Mouse (Mus musculus) stomach, embryonic 16.5 days (tissue): ENCODE results near the gene Shroom4. TPM values are rescaled to one million over a fixed set of nuclear protein-coding genes. Genes with fewer than 3 reads are reported as not detected.

Experiments
- ATAC-seq: fragments of 200-750 bp; cut with Nextera tagmentation; 2 replicates; pipeline ENCODE4 v1.8.0; 2017; ENCODE audit warnings: moderate number of reproducible peaks, moderate TSS enrichment; ENCODE audit not compliant: insufficient read depth, low FRiP score
- H3K27ac ChIP-seq: fragments of 300-500 bp; sonication (generic); 2 replicates; pipeline ENCODE4 v1.5.1; 2014; ENCODE audit warnings: low read length
- H3K27me3 ChIP-seq: fragments of 300-500 bp; sonication (generic); 2 replicates; pipeline ENCODE4 v1.6.1; 2014; ENCODE audit warnings: low read length, control low read depth, mixed read lengths; ENCODE audit not compliant: control insufficient read depth, insufficient read depth
- H3K36me3 ChIP-seq: fragments of 300-500 bp; sonication (generic); 2 replicates; pipeline ENCODE4 v1.6.1; 2014; ENCODE audit warnings: low read length; ENCODE audit not compliant: control insufficient read depth, insufficient read depth
- H3K4me1 ChIP-seq: fragments of 300-500 bp; sonication (generic); 2 replicates; pipeline ENCODE4 v1.6.1; 2014; ENCODE audit warnings: low read length, control low read depth, mixed read lengths; ENCODE audit not compliant: control insufficient read depth, insufficient read depth
- H3K4me2 ChIP-seq: fragments of 300-500 bp; sonication (generic); 2 replicates; pipeline ENCODE4 v1.6.1; 2014; ENCODE audit warnings: low read depth, low read length, mixed read lengths
- H3K4me3 ChIP-seq: fragments of 300-500 bp; sonication (generic); replicated peaks from 2 replicates; pipeline ENCODE4 v1.5.1; 2014; ENCODE audit warnings: mild to moderate bottlenecking, low read length
- H3K9ac ChIP-seq: fragments of 300-500 bp; sonication (generic); 2 replicates; pipeline ENCODE4 v1.6.1; 2014; ENCODE audit warnings: low read length
- H3K9me3 ChIP-seq: fragments of 300-500 bp; sonication (generic); replicated peaks from 2 replicates; pipeline ENCODE4 v1.6.1; 2016; ENCODE audit warnings: low read length, control low read depth; ENCODE audit not compliant: control insufficient read depth
- WGBS: fragments of 180-500 bp; shearing (Covaris S2); extraction: QIAGEN DNeasy Blood & Tissue Kit; methylation state at CpG from one replicate; pipeline ENCODE4 v1.1.7; 2014; 5-methylcytosine and 5-hydroxymethylcytosine counted together
- polyA plus RNA-seq: library from polyadenylated mRNA; unstranded; fragments of >200 nt; fragmentation: Nextera tagmentation; extraction: Ambion mirVana; gene quantifications from 2 replicates; pipeline ENCODE4 v1.2.1, GENCODE M21; 2015

Shroom4 gene
- polyA plus RNA-seq, 1 experiment from 2014 or later: 3.0 TPM

DNA sequence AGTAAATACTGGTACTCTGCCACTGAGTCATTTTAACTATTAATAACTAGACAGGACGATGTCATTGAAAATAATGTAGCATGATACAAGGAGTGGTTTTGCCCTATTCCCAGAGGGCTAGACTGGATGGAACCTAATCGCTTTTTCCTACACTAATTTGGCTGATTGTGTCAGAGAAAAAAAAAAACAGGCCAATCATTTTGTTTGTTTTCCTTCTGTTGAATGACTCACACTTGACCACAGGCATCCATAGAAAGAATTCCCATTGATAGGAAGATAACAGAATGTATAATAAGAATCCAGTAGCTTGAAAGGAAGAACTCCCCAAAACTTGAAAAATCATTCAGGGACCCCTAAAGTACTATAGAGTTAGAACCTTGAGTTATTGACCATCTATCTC, 137.0 kb downstream of the Shroom4 start:
- Histone ChIP-seq H3K27me3 (no peaks in the 10 kb centered on the region), H3K4me1 (no peaks in the 10 kb centered on the region), H3K9ac (no peak overlapping the region), H3K4me2 (no peak overlapping the region), H3K4me3 (no peak overlapping the region), H3K36me3 (no peaks in the 10 kb centered on the region), H3K9me3 (no peaks in the 10 kb centered on the region), H3K27ac (no peak overlapping the region)
- 77% methylated on average over 2 of the region's 2 CpGs for WGBS
- no peak for ATAC-seq

GRCm38 (mm10) chrX:6537689-6538088, 138.0 kb downstream of the Shroom4 start:
- H3K27me3 ChIP-seq: no peaks in the 10 kb centered on the region
- no peaks in the 10 kb centered on the region for H3K9me3 ChIP-seq
- no peak overlapping the region for H3K9ac ChIP-seq
- H3K4me3 ChIP-seq: no peak overlapping the region
- no peaks in the 10 kb centered on the region for H3K4me1 ChIP-seq
- no peak for ATAC-seq
- H3K36me3 ChIP-seq: no peaks in the 10 kb centered on the region
- no peak overlapping the region for H3K4me2 ChIP-seq
- 61% methylated on average over 2 of the region's 2 CpGs for WGBS
- H3K27ac ChIP-seq: no peak overlapping the region

- Histone ChIP-seq H3K4me3 (no peak overlapping the region), H3K4me1 (no peaks in the 10 kb centered on the region), H3K27ac (no peak overlapping the region), H3K9me3 (no peaks in the 10 kb centered on the region), H3K4me2 (no peak overlapping the region), H3K36me3 (no peaks in the 10 kb centered on the region), H3K9ac (no peak overlapping the region), H3K27me3 (no peaks in the 10 kb centered on the region)
- ATAC-seq: no peak
- WGBS: 82% methylated on average over 1 of the region's 1 CpGs
Measured at GRCm38 (mm10) chrX:6565066-6565465, 165.4 kb downstream of the Shroom4 start.

DNA sequence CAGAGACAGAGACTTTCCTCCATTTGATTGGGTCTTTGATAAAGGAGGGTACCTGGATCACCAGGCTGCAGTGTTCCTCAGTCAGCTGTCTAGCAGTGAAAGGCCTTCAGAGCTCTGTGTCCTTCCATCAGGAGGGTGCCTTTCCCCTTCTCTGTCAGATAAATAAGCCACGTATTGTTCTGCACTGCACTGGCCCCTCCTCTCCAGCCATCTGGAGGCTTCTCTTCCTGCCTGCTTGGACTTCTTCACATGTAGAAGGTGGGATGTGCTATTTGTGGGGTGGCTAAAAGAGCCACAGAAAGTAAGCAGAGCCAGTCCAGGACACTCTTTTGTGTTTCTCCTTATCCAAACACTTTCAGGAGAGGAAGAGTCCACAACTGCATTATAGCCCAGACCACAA, 174.9 kb downstream of the Shroom4 start:
- no peak for ATAC-seq
- no peak overlapping the region for H3K27ac ChIP-seq
- WGBS: 27% methylated on average over 1 of the region's 1 CpGs

DNA sequence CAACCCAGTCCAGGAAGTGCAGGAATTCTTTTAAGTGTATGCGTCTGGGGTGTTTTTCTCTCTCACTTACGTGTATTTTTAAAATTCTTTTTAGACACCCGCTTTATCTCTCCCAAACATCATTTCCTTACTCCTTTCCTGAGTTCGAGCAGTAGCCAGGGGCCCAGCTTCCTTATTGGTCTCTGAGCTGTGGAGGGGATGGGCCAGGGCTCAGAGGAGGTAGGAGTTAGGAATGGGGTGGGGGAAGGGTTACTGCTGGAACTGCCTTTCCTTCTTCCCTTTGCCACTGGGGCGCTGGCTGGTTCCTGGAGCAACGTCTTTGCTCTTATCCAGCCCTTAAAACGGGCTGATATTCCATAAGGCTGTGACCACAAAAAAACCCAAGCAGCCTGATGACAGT, 177.3 kb downstream of the Shroom4 start:
- Histone ChIP-seq H3K4me3 (no peak overlapping the region), H3K4me1 (no peaks in the 10 kb centered on the region), H3K4me2 (no peak overlapping the region), H3K27me3 (no peaks in the 10 kb centered on the region), H3K27ac (no peak overlapping the region), H3K36me3 (no peaks in the 10 kb centered on the region), H3K9ac (no peak overlapping the region), H3K9me3 (no peaks in the 10 kb centered on the region)
- no peak for ATAC-seq
- WGBS: 36% methylated on average over 7 of the region's 7 CpGs

More for the DNA sequence above, 174.9 kb downstream of the Shroom4 start:
- Histone ChIP-seq H3K27me3 (no peaks in the 10 kb centered on the region), H3K4me2 (no peak overlapping the region), H3K4me3 (no peak overlapping the region), H3K9ac (no peak overlapping the region), H3K9me3 (no peaks in the 10 kb centered on the region), H3K4me1 (no peaks in the 10 kb centered on the region), H3K36me3 (no peaks in the 10 kb centered on the region)

DNA sequence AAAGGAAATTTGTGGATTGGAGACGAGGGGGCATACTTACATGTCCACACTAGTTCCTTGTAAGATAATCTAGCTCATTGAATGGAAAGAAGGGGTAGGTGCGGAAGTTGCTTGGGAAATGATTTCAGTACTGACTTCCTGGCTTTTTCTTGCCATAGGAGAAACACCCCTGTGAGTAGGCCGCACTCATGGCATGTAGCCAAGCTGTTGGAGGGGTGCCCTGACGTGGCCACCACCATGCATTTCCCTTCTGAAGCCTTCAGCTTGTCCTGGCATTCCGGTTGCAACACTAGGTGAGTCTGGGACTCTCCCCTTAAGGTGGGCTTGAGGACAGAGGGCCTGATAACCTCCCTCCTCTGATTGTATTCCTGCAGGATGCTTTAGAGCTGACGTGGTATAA, 181.0 kb downstream of the Shroom4 start:
- ATAC-seq: no peak
- no peaks in the 10 kb centered on the region for H3K36me3 ChIP-seq
- 83% methylated on average over 6 of the region's 6 CpGs for WGBS

DNA sequence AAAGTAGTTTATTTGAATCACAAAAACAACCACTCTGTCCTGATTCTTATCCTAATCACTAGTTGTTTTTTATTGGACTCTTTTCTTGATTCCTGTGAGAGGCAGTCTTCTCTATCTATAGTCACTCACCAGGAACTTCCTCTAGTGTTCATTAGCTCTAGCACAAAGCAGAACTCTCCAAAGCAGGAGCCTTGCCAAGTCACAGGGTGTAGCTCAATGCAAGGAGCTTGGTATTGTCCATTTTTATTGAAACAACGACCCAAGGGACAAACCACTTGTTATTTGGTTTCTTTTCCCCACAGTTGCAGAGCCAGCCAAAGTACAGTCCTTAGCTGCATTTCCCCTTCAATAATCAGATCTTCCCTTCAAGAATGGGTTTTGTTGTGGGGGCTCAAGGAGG, 181.5 kb downstream of the Shroom4 start:
- no peak overlapping the region for H3K4me2 ChIP-seq
- no peaks in the 10 kb centered on the region for H3K27me3 ChIP-seq
- H3K4me3 ChIP-seq: no peak overlapping the region
- no peak for ATAC-seq
- no peaks in the 10 kb centered on the region for H3K4me1 ChIP-seq
- H3K27ac ChIP-seq: no peak overlapping the region
- H3K9me3 ChIP-seq: no peaks in the 10 kb centered on the region
- H3K9ac ChIP-seq: no peak overlapping the region
- no peaks in the 10 kb centered on the region for H3K36me3 ChIP-seq
- WGBS: 58% methylated on average over 1 of the region's 1 CpGs

More for the DNA sequence above, 181.0 kb downstream of the Shroom4 start:
- Histone ChIP-seq H3K9me3 (no peaks in the 10 kb centered on the region), H3K4me2 (no peak overlapping the region), H3K4me1 (no peaks in the 10 kb centered on the region), H3K9ac (no peak overlapping the region), H3K4me3 (no peak overlapping the region), H3K27me3 (no peaks in the 10 kb centered on the region), H3K27ac (no peak overlapping the region)

GRCm38 (mm10) chrX:6582646-6583045, 183.0 kb downstream of the Shroom4 start:
- no peak overlapping the region for H3K9ac ChIP-seq
- H3K36me3 ChIP-seq: no peaks in the 10 kb centered on the region
- no peak overlapping the region for H3K4me2 ChIP-seq
- no peak overlapping the region for H3K27ac ChIP-seq
- no peaks in the 10 kb centered on the region for H3K27me3 ChIP-seq
- no peaks in the 10 kb centered on the region for H3K4me1 ChIP-seq
- no peak overlapping the region for H3K4me3 ChIP-seq
- no peak for ATAC-seq
- WGBS: 70% methylated on average over 2 of the region's 2 CpGs
- no peaks in the 10 kb centered on the region for H3K9me3 ChIP-seq

DNA sequence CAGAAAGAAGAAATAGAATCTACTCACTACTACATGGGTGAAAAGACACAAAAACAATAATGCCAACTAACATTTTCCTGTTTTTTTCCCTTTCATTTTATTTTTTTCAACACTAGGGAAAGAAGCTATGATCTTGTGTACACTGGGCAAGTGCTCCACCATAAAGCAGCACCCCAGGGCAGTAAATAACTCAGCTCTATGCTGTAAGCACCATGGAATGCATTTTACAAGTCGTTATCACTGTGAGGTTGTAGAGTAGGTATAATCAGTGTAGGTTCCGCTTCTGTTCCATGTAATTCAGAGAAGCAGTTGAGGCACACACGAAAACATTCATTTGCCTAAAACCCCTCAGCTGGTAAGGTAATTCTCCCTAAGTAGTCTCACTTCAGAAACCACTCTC, 194.5 kb downstream of the Shroom4 start:
- Histone ChIP-seq H3K4me3 (no peak overlapping the region), H3K9ac (no peak overlapping the region), H3K27ac (no peak overlapping the region), H3K36me3 (no peaks in the 10 kb centered on the region), H3K27me3 (no peaks in the 10 kb centered on the region), H3K4me1 (no peaks in the 10 kb centered on the region), H3K4me2 (no peak overlapping the region), H3K9me3 (no peaks in the 10 kb centered on the region)
- 87% methylated on average over 3 of the region's 3 CpGs for WGBS
- no peak for ATAC-seq

DNA sequence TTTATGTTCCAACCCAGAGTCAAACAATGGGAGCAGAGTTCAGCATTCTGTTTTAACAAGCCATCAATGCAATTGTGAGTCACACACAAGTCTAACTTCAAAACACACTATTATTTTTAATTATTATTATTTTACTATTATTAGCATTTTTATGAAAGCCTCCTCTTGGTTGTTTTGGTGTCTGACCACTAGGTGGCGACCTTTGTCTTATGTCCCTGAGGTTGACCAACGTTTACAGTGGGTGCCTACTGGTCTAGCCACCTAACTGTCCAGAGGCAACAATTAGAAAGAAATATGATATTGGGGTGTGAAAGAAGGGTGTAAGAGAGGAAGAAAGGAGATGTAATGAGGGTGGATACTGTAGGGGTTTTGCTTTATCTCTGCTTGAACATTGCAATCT, 254.4 kb downstream of the Shroom4 start:
- Histone ChIP-seq H3K9ac (no peak overlapping the region), H3K27ac (no peak overlapping the region), H3K4me1 (no peaks in the 10 kb centered on the region), H3K4me2 (no peak overlapping the region), H3K27me3 (no peaks in the 10 kb centered on the region), H3K4me3 (no peak overlapping the region), H3K36me3 (no peaks in the 10 kb centered on the region), H3K9me3 (no peaks in the 10 kb centered on the region)
- WGBS: 2% methylated on average over 2 of the region's 2 CpGs
- no peak for ATAC-seq
